Mouse (Mus musculus) adrenal gland, postnatal 25 days (tissue): ENCODE measurements around the gene Hdac7. TPM values are rescaled to one million over a fixed set of nuclear protein-coding genes. Genes with fewer than 3 reads are reported as not detected.

ENCODE experiments used
- DNase-seq: peaks from one replicate; pipeline ENCODE4 v3.0.0; 2021; ENCODE audit warnings: mixed read lengths
- total RNA-seq: library from RNA; stranded (reverse); gene quantifications from 2 replicates; pipeline ENCODE4 v1.2.3, GENCODE M21; 2021

Gene Hdac7
- total RNA-seq, 1 experiment from 2014 or later, result 109 TPM

GRCm38 (mm10) chr15:97766594-97767279 is 77.6 kb downstream of the Hdac7 start:
- no peak for DNase-seq

GRCm38 (mm10) chr15:97766194-97766593 is 78.1 kb downstream of the Hdac7 start:
- DNase-seq, result no peak

DNA sequence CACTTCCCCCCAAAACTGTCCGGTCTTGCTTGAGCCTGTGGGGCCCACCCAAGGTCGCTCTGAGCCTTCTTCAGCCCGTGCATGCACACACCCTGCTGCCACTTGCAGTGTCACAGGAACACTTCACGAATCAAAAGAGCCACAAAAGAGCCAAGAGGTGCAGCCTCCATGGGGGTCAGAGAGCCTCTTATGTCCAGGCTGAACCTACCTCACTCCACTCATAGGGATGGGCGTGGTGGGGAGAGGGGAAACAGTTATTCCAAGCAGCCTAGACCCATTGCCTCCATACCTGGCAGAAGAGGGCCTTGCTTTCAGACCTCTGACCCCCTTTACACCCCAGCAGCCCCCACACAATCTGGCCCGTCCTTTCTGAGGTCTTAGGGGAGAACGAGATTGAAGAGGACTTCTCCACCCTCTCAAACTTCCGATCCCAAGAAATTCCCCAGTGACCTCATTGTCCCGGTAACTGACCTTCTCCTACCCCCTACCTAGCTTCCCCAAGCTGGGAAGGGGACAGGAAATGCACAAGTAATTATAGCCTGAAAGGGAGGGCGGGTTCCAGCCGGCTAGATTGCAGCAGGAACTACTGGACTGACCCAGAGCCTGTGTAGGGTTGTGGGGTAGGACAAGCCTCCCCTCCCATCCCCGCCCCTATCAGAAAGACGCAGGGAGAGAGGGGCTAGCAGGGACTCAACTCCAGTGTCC is 79.1 kb downstream of the Hdac7 start:
- DNase-seq, result no peak

DNA sequence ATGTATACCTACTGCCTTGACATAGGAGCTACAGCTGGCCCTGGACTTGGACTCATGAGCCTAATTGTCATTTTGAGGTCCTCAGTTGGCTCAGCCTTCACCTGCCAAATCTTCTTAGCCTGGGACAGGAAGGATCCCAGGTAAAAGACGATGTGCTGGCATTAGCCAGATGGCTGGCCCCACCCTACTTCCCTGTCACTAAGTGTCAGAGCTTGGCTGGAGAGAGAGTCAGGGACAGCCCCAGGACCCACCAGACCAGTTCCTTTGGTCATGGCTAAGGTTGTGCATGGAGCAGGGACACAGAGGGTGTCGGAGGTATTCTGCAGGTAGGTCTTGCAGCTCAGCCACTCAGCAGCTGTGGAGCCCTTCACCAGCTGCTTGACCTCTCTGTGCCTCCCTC is 79.8 kb downstream of the Hdac7 start:
- no peak for DNase-seq

- DNase-seq, result no peak
Observed at GRCm38 (mm10) chr15:97763256-97764049, 80.8 kb downstream of the Hdac7 start.

DNA sequence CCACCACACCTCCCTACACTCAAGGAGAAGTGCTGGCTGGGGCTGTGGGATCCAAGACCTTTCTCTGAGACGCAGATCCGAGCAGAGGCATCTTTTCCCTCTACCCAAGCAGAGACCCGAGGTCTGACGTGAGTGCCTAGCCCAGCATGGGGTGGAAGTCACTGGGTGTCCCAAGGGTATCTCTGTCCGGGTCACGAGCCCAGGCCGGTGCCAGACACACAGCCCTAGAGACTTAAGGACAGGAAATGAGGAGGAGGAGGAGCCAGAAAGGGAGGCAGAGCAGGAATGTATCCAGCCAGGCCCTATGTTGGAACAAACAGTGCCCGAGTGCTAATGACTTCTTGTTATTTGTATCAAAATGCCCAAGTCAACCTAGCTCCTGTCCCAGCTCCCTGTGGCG is 81.6 kb downstream of the Hdac7 start:
- DNase-seq, result no peak

- DNase-seq, result no peak
Observed at GRCm38 (mm10) chr15:97761438-97761837, 82.9 kb downstream of the Hdac7 start.

DNA sequence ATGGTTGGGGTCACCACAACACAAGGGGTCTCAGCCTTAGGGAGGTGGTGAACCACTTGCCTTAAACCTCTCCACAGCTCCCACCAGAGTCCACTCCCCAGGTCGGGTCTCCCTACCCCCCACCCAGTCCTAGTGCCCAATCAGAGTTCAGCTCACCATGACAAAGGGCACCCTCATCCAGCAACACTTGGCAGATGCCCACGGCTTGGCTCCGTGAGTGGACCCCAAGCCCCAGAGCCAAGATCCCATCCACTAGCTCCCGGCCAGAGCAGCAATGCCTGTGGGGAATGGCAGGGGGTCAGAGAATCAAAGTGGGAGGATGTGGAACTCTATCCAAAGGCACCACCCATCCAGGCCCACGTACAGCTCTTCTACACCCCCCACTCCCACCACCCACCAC is 83.3 kb downstream of the Hdac7 start:
- DNase-seq, result no peak

- no peak for DNase-seq
Observed at GRCm38 (mm10) chr15:97760006-97760405, 84.3 kb downstream of the Hdac7 start.

DNA sequence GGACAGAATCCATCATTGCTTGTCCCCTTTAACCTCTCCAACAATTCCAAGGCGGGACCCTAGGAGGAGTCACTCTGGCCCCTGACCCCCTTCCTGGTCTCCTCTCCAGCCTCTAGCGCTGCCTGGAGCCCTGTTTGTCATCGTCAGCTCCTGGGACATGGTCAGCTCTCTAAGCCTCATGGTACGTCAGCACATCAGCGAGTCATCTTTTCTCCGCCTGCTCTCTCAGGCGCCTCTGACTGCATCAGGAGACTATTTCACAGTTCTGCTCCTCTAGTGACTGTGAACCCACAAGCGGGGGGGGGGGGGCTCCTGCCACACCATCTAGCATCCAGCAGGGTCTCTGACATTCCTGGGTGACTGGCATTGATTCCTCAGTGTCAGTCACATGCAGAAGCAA is 88.9 kb downstream of the Hdac7 start:
- no peak for DNase-seq

GRCm38 (mm10) chr15:97754476-97754875 is 89.8 kb downstream of the Hdac7 start:
- no peak for DNase-seq

DNA sequence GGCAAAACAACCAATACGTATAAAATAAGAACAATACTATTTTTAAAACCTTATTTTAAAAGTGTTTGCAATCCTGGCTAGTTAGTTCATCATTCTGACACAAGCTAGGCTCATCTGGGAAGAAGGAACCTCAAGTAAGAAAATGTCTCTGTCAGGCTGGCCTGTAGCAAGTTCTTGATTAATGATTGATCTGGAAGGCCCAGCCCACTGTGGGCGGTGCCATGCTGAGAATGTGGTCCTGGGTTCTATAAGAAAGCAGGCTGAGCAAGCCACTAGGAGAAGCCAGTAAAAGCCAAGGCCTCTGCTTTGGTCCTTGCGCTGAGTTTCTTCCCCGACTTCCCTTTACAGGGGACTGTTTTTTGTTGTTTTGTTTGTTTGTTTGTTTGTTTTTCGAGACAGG is 91.8 kb downstream of the Hdac7 start:
- DNase-seq, result no peak

DNA sequence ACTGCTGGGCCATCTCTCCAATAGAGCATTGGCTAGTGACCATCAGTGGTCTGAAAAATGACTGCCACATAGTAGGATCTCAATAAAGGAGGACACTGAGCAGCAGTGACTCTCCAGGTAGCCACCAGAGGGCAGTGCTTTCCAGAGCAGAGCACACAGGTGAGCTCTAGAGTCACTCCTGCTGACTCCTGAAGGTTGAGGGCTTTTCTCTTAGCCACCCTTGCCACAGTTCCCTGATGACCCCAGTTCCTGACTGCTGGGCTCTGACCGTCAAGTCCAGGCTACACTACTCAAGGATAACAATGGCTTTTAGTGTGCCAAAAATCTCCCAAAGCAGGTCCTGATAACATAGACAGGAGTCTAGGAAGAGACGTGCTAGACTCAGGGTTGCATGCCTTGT is 92.6 kb downstream of the Hdac7 start:
- DNase-seq, result no peak

GRCm38 (mm10) chr15:97750697-97751096 is 93.6 kb downstream of the Hdac7 start:
- peak; percentile 82 for DNase-seq

GRCm38 (mm10) chr15:97749841-97750240 is 94.5 kb downstream of the Hdac7 start:
- DNase-seq, result no peak

GRCm38 (mm10) chr15:97749397-97749796 is 94.9 kb downstream of the Hdac7 start:
- no peak for DNase-seq

GRCm38 (mm10) chr15:97748964-97749363 is 95.3 kb downstream of the Hdac7 start:
- no peak for DNase-seq

- no peak for DNase-seq
Observed at GRCm38 (mm10) chr15:97748309-97748708, 96.0 kb downstream of the Hdac7 start.

- no peak for DNase-seq
Observed at GRCm38 (mm10) chr15:97747486-97747885, 96.8 kb downstream of the Hdac7 start.

DNA sequence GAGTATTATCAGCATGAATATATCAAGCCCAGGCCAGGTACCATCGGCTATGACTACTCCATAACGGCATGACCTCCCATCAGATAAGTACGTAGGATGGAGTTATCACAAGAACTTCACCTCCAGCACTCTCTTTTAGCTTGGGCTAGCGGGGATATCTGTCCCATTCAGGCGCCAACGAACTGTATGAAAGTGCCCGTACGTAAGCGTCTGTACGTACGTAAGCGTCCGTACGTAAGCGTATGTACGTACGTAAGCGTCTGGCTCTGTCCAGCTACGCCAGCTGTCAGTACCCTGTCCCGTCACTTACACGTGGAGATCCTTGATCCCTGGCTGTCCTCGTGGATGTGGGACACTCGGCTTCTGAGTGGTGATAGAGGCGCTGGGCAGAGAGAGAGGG is 97.6 kb downstream of the Hdac7 start:
- DNase-seq, result no peak

GRCm38 (mm10) chr15:97746278-97746677 is 98.0 kb downstream of the Hdac7 start:
- DNase-seq, result no peak

DNA sequence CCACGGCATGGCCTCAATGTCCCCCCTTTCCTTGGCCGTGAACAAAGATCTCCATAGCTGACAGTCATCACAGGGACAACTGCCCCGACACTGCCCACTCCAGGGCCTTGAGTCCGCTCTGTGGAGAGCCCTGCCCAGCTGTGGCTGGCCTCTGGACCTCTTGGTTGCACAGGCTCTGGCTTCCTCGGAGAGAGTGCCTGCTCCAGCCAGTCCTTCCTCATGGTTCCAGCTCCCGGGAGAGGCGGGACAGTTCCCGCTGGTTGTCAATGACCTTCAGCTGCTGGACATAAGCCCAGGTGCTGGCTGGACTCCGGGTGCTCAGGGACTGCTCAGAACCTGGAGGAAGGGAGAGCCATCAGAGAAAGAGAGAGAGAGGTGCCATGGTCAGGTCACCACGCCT is 99.0 kb downstream of the Hdac7 start:
- DNase-seq, result peak; percentile 80

- peak; percentile 17 for DNase-seq
Observed at GRCm38 (mm10) chr15:97744930-97745329, 99.4 kb downstream of the Hdac7 start.
